Mouse (Mus musculus): ENCODE data around the gene Plekhg4. TPM values are rescaled to one million over a fixed set of nuclear protein-coding genes. Genes with fewer than 3 reads are reported as not detected.

Plekhg4 gene
- not detected for polyA plus RNA-seq (2017; shearing (Covaris generic))

GRCm38 (mm10) chr8:105373032-105373431, at the start of gene Plekhg4:
TSS of gene Plekhg4 (plus strand) at chr8:105373274.

DNA sequence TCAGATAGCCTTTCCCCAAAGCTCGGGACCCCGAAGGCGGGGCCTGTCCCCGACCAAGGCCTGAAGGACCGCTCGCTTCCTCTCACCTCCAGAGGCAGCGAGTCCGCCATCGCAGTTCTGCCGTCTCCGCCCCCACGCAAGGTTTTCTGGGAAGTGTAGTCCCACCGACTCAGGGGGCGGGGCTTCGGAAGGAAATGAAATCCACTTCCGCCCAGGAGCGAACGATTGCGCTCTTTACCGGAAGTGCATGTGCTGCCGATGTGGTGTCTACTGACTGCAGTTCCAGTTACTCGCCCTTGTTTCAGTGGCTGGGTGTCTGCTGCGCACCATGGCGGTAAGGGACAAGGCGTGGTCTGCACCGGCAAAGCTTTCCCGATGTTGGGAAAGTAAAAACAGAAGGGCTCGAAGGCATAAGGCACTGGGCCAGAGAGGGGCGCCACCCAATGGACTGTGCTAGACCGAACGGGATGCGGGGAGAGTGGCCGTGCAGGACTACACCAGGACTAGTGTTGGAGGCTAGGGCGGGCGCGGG, 46.9 kb upstream of the Plekhg4 start, which contains the start of the genes Lrrc29 and Tmem208:
TSS of gene Lrrc29 (minus strand) at position 138 of the 532 bp plus-strand sequence.
TSS of gene Tmem208 (plus strand) at position 214 of the 532 bp plus-strand sequence.

DNA sequence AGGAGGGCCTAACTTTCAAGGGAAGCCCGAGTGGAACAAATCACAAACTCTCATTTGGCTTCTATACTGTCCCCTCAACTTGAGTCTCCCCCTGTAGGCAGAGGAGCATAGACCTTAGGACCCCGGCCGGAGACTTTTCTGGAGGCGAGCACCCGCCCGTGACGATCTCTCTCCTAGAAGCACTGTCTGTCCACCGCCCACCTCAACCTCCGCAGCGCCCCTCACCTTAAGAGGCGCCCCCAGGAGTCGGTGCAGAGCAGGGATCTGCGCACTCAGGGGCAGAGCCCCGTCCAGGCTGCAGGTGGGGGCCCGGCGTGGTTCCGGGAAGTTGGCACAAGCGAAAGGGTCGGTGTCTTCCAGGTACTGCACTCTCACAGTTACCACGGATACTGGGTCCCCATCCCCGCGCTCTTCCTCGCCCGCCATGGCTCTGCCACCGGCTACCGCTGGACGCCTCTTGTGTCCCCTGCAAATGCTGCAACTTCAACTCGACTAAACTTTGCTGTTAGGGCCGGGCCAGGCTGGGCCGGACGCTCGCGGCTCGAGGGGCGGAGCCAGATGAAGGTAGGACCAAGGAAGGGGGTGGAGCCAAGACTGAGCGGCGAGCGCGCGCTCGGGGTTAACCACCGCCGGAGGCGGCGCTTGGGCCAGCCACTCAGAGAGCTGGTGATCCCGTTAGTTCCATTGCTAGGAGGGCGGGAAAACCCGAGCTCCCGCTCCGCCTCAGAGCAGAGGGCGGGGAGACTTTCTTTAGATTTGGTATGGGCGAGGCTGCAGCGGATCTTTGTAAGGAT, 25.4 kb upstream of the Plekhg4 start, which contains the start of gene Fhod1:
TSS of gene Fhod1 (minus strand) at position 526 of the 794 bp plus-strand sequence.

GRCm38 (mm10) chr8:105348450-105349095, 24.5 kb upstream of the Plekhg4 start, which contains the start of gene Slc9a5:
TSS of gene Slc9a5 (plus strand) at chr8:105348843.

GRCm38 (mm10) chr8:105413391-105413790, 40.3 kb downstream of the Plekhg4 start, which contains the start of the genes Kctd19 and Lrrc36:
TSS of gene Kctd19 (minus strand) at chr8:105413502.
TSS of gene Lrrc36 (plus strand) at chr8:105413571.

Other genes starting within 250 kb of the Plekhg4 start
- not detected for gene Ces4a, start 241.5 kb upstream of the Plekhg4 start, polyA plus RNA-seq (2017; shearing (Covaris generic))
- 31.8 TPM for gene Cbfb, start 202.6 kb upstream of the Plekhg4 start, polyA plus RNA-seq (2017; shearing (Covaris generic))
- gene D230025D16Rik, start 148.1 kb upstream of the Plekhg4 start, polyA plus RNA-seq (2017; shearing (Covaris generic)) = 36.3 TPM
- gene B3gnt9, start 118.1 kb upstream of the Plekhg4 start, polyA plus RNA-seq (2017; shearing (Covaris generic)) = 1.9 TPM
- gene Tradd, start 108.7 kb upstream of the Plekhg4 start, polyA plus RNA-seq (2017; shearing (Covaris generic)) = 60.2 TPM
- gene Fbxl8, start 108.6 kb upstream of the Plekhg4 start, polyA plus RNA-seq (2017; shearing (Covaris generic)) = 27.8 TPM
- 0.38 TPM for gene Hsf4, start 103.5 kb upstream of the Plekhg4 start, polyA plus RNA-seq (2017; shearing (Covaris generic))
- not detected for gene Nol3, start 97.1 kb upstream of the Plekhg4 start, polyA plus RNA-seq (2017; shearing (Covaris generic))
- gene 4931428F04Rik, start 83.4 kb upstream of the Plekhg4 start, polyA plus RNA-seq (2017; shearing (Covaris generic)) = 1.8 TPM
- gene Exoc3l, start 77.2 kb upstream of the Plekhg4 start, polyA plus RNA-seq (2017; shearing (Covaris generic)) = 2.5 TPM
- gene E2f4, start 75.6 kb upstream of the Plekhg4 start, polyA plus RNA-seq (2017; shearing (Covaris generic)) = 92.2 TPM
- 12.2 TPM for gene Elmo3, start 67.7 kb upstream of the Plekhg4 start, polyA plus RNA-seq (2017; shearing (Covaris generic))
- gene Lrrc29, start 47.0 kb upstream of the Plekhg4 start, polyA plus RNA-seq (2017; shearing (Covaris generic)) = 3.6 TPM
- gene Tmem208, start 46.9 kb upstream of the Plekhg4 start, polyA plus RNA-seq (2017; shearing (Covaris generic)) = 134 TPM
- gene Fhod1, start 25.3 kb upstream of the Plekhg4 start, polyA plus RNA-seq (2017; shearing (Covaris generic)) = 1.3 TPM
- gene Slc9a5, start 24.4 kb upstream of the Plekhg4 start, polyA plus RNA-seq (2017; shearing (Covaris generic)) = 0.56 TPM
- gene Kctd19, start 40.2 kb downstream of the Plekhg4 start, polyA plus RNA-seq (2017; shearing (Covaris generic)) = not detected
- not detected for gene Lrrc36, start 40.3 kb downstream of the Plekhg4 start, polyA plus RNA-seq (2017; shearing (Covaris generic))
- gene Tppp3, start 98.3 kb downstream of the Plekhg4 start, polyA plus RNA-seq (2017; shearing (Covaris generic)) = 0.76 TPM
- 3.5 TPM for gene Zdhhc1, start 123.6 kb downstream of the Plekhg4 start, polyA plus RNA-seq (2017; shearing (Covaris generic))
- gene Hsd11b2, start 145.5 kb downstream of the Plekhg4 start, polyA plus RNA-seq (2017; shearing (Covaris generic)) = not detected
- gene Atp6v0d1, start 192.8 kb downstream of the Plekhg4 start, polyA plus RNA-seq (2017; shearing (Covaris generic)) = 42.2 TPM
- gene Ripor1, start 232.0 kb downstream of the Plekhg4 start, polyA plus RNA-seq (2017; shearing (Covaris generic)) = 18.7 TPM

Data from inflammation-experienced regulatory T-cells, adult 16 weeks (primary cell).